Mouse (Mus musculus): ENCODE measurements around the gene Ankrd34a.

GRCm38 (mm10) chr3:96557694-96558093 is 38.7 kb upstream of the Ankrd34a start, which contains the start of gene Txnip:
- TF ChIP-seq CTCF (IDR thresholded peaks at IDR 0.05; ENCODE audit: borderline replicate concordance, insufficient read depth, low read length): 0 out of 2 replicates have a peak, but pooled peaks have one; percentile 2
- peak; percentile 97 for TF ChIP-seq POLR2A (IDR thresholded peaks at IDR 0.05; ENCODE audit: low read depth, low read length)
